Mouse (Mus musculus) forebrain, embryonic 16.5 days (tissue): ENCODE measurements around the gene Htr5b. TPM values are rescaled to one million over a fixed set of nuclear protein-coding genes. Genes with fewer than 3 reads are reported as not detected.

Source experiments
- ATAC-seq: fragments of 200-750 bp; cut with Nextera tagmentation; 2 replicates; pipeline ENCODE4 v1.8.0; 2017; ENCODE audit warnings: mild to moderate bottlenecking, moderate library complexity
- H3K27ac ChIP-seq: fragments of 300-500 bp; sonication (generic); 2 replicates; pipeline ENCODE4 v1.5.1; 2014; ENCODE audit warnings: low read length, control low read depth
- H3K27me3 ChIP-seq: fragments of 300-500 bp; sonication (generic); replicated peaks from 2 replicates; pipeline ENCODE4 v1.6.1; 2014; ENCODE audit warnings: low read length; ENCODE audit not compliant: control insufficient read depth, insufficient read depth
- H3K36me3 ChIP-seq: fragments of 300-500 bp; sonication (generic); 2 replicates; pipeline ENCODE4 v1.6.1; 2014; ENCODE audit not compliant: control insufficient read depth, insufficient read depth
- H3K4me1 ChIP-seq: fragments of 300-500 bp; sonication (generic); replicated peaks from 2 replicates; pipeline ENCODE4 v1.6.1; 2014; ENCODE audit warnings: low read length; ENCODE audit not compliant: control insufficient read depth, insufficient read depth
- H3K4me2 ChIP-seq: fragments of 300-500 bp; sonication (generic); 2 replicates; pipeline ENCODE4 v1.6.1; 2014; ENCODE audit warnings: mild to moderate bottlenecking, low read length, control low read depth
- H3K4me3 ChIP-seq: fragments of 300-500 bp; sonication (generic); replicated peaks from 2 replicates; pipeline ENCODE4 v1.5.1; 2014; ENCODE audit warnings: mild to moderate bottlenecking, low read length, control low read depth
- H3K9ac ChIP-seq: fragments of 300-500 bp; sonication (generic); replicated peaks from 2 replicates; pipeline ENCODE4 v1.6.1; 2014; ENCODE audit warnings: low read depth, low read length, control low read depth
- H3K9me3 ChIP-seq: fragments of 300-500 bp; sonication (generic); 2 replicates; pipeline ENCODE4 v1.6.1; 2016; ENCODE audit warnings: low read length; ENCODE audit not compliant: control insufficient read depth
- WGBS: fragments of 180-500 bp; shearing (Covaris S2); extraction: QIAGEN DNeasy Blood & Tissue Kit; methylation state at CpG from one replicate; pipeline ENCODE4 v1.1.7; 2014; 5-methylcytosine and 5-hydroxymethylcytosine counted together
- polyA plus RNA-seq: library from polyadenylated mRNA; unstranded; fragments of >200 nt; fragmentation: Nextera tagmentation; extraction: Ambion mirVana; gene quantifications from 2 replicates; pipeline ENCODE4 v1.2.1, GENCODE M21; 2015

The Htr5b gene
- polyA plus RNA-seq, 1 experiment from 2014 or later, result 0.60 TPM

DNA sequence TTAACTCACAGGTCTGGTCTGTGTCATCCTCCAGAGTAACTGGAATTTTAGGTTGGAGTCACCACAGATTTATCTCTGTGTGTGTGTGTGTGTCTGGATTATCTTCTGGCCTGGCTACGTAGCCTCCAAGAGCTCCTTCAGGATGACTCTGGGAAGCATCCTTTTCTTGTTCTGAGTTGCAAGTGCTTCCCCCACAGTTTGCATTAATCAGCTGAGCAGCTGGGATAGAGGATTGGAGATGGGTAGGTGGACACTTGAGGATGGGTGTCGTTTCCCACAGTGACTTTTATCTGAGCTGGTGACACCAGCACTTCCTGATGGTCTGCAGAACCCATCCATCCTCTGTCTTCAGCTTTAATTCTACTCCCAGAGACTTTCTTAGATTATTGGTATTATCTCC lies 18.6 kb upstream of the Htr5b start:
- WGBS, result 89% methylated on average over 2 of the region's 2 CpGs
- no peaks in the 10 kb centered on the region for H3K9me3 ChIP-seq
- ATAC-seq, result no peak
- no peak overlapping the region for H3K9ac ChIP-seq
- no peak overlapping the region for H3K27ac ChIP-seq
- no peaks in the 10 kb centered on the region for H3K27me3 ChIP-seq
- no peak overlapping the region for H3K4me3 ChIP-seq
- H3K4me1 ChIP-seq, result no peaks in the 10 kb centered on the region
- peaks cover 7% of the 10 kb centered on the region; the same call in 1 of the 2 replicates for H3K36me3 ChIP-seq
- no peak overlapping the region for H3K4me2 ChIP-seq

GRCm38 (mm10) chr1:121540361-121540760 lies 12.1 kb upstream of the Htr5b start:
- Histone ChIP-seq H3K4me3 (no peak overlapping the region), H3K9ac (no peak overlapping the region), H3K4me2 (no peak overlapping the region), H3K9me3 (no peaks in the 10 kb centered on the region), H3K27me3 (no peaks in the 10 kb centered on the region), H3K27ac (no peak overlapping the region), H3K36me3 (no peaks in the 10 kb centered on the region), H3K4me1 (no peaks in the 10 kb centered on the region)
- ATAC-seq, result no peak
- 70% methylated on average over 8 of the region's 8 CpGs for WGBS

DNA sequence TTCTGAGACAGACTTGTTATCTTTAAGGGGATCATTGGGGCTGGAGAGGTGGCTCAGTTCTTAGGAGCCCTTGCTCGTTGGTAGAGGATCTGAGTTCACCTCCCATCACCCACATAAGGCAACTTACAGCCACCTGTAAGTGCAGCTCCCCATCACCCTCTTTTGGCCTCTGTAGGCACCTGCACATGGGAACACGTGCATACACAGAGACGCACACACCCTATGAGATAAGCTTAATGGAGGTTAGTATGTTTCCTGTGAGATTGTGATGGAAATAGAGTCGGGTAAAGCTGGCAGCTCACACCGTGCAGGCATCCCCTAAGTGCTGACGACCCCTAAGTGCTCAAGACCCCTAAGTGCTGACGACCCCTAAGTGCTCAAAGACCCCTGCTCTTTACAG lies 3.2 kb upstream of the Htr5b start:
- H3K4me1 ChIP-seq, result peaks cover 12% of the 10 kb centered on the region
- H3K9me3 ChIP-seq, result no peaks in the 10 kb centered on the region
- WGBS, result 73% methylated on average over 7 of the region's 7 CpGs
- peaks cover 17% of the 10 kb centered on the region for H3K27me3 ChIP-seq
- no peak for ATAC-seq
- no peak overlapping the region for H3K4me2 ChIP-seq
- no peak overlapping the region for H3K9ac ChIP-seq
- no peak overlapping the region for H3K27ac ChIP-seq
- H3K4me3 ChIP-seq, result no peak overlapping the region
- H3K36me3 ChIP-seq, result no peaks in the 10 kb centered on the region

GRCm38 (mm10) chr1:121529286-121529685 lies 1.0 kb upstream of the Htr5b start:
- no peak for ATAC-seq
- H3K9me3 ChIP-seq, result no peaks in the 10 kb centered on the region
- no peak overlapping the region for H3K4me3 ChIP-seq
- H3K27me3 ChIP-seq, result peaks cover 17% of the 10 kb centered on the region
- no peaks in the 10 kb centered on the region for H3K36me3 ChIP-seq
- H3K4me2 ChIP-seq, result no peak overlapping the region
- H3K4me1 ChIP-seq, result peaks cover 12% of the 10 kb centered on the region
- H3K9ac ChIP-seq, result no peak overlapping the region
- 91% methylated on average over 6 of the region's 6 CpGs for WGBS
- H3K27ac ChIP-seq, result no peak overlapping the region

DNA sequence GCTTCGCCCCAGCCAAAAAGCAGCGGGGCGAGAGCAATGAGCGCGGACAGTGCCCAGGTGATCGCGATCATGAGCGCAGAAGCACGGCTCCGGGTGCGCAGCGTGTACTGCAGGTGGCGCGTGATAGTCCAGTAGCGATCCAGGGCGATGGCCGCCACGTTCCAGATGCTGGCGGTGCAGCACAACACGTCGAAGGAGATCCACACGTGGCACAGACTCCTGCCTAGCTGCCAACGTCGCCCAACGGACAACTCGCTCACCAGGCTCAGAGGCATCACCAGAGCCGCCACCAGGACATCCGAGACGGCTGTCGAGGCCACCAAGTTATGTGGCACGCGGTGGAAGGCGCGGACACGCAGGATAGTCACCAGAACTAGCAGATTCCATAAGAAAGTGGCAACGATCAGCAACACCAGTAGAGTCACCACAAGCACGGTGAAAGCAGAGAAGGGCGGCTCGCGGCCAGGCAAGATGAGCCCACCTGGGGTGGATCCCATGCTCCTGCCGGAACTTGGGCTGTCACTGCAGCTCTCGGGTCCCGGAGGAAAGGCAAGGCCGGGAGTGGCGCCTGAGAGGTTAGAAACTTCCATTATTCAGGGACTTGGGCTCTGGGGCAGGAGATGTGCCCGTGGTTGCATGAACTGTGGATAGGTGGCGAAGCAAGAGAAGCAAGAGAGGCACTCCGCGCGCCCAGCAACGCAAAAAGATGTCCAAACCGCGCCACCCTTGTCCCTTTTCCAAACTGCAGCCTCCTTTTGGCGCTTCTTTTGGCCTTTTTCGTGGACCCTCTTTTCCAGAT lies 466 bp downstream of the Htr5b start:
- peak overlapping the region; percentile 35 for H3K9ac ChIP-seq
- ATAC-seq, result peak; percentile 62
- H3K36me3 ChIP-seq, result no peaks in the 10 kb centered on the region
- H3K4me2 ChIP-seq, result peak overlapping the region; percentile 59
- H3K27me3 ChIP-seq, result peaks cover 17% of the 10 kb centered on the region
- no peaks in the 10 kb centered on the region for H3K9me3 ChIP-seq
- 13% methylated on average over 55 of the region's 55 CpGs for WGBS
- peaks cover 12% of the 10 kb centered on the region for H3K4me1 ChIP-seq
- H3K27ac ChIP-seq, result no peak overlapping the region
- peak overlapping the region; percentile 42 for H3K4me3 ChIP-seq

DNA sequence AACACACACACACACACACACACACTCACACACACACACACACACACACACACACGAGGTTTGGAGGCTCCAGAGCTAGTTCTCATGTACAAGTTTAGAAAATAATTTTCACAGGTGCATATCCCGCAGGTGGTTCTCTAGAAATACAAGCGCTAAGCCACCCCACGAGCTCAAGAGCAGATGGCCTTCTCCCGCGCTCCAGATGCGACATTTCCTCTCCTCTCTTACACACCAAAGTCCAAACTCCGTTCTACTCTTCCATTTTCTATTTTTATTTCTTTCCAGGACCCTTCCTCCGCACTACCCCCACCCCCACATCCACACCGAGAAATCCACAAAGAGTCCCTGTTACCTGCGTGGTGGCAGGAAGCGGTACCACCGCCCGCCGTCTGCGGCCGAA lies 1.2 kb downstream of the Htr5b start:
- no peak for ATAC-seq
- peak overlapping the region; percentile 42 for H3K4me3 ChIP-seq
- H3K27ac ChIP-seq, result no peak overlapping the region
- no peaks in the 10 kb centered on the region for H3K36me3 ChIP-seq
- H3K27me3 ChIP-seq, result peaks cover 17% of the 10 kb centered on the region
- H3K4me1 ChIP-seq, result peaks cover 12% of the 10 kb centered on the region
- no peak overlapping the region for H3K9ac ChIP-seq
- H3K4me2 ChIP-seq, result peak overlapping the region; percentile 59
- WGBS, result 45% methylated on average over 17 of the region's 17 CpGs
- H3K9me3 ChIP-seq, result no peaks in the 10 kb centered on the region

- 77% methylated on average over 1 of the region's 1 CpGs for WGBS
- no peaks in the 10 kb centered on the region for H3K36me3 ChIP-seq
- no peak overlapping the region for H3K27ac ChIP-seq
- H3K4me1 ChIP-seq, result no peaks in the 10 kb centered on the region
- H3K4me3 ChIP-seq, result no peak overlapping the region
- H3K4me2 ChIP-seq, result no peak overlapping the region
- no peaks in the 10 kb centered on the region for H3K9me3 ChIP-seq
- ATAC-seq, result no peak
- H3K27me3 ChIP-seq, result no peaks in the 10 kb centered on the region
- H3K9ac ChIP-seq, result no peak overlapping the region
These were observed 9.7 kb downstream of the Htr5b start for GRCm38 (mm10) chr1:121518609-121519008.

DNA sequence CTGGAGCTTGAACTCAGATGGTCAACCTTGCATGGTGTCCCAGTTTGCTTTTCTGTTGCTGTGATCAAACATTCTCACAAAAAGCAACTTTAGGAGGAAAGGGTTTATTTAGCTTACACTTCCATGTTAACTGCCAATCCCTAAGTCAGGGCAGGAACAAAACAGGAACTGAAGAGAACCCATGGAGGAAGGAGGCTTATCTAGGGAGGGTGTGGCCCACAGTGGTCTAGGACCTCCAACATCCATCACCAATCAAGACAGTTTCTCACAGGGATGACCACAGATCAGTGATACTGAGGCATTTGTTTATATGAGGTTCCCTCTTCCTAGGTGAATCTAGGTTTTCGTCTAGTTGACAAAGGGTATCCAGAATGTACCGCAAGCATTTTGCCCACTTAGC lies 16.3 kb downstream of the Htr5b start:
- no peak for ATAC-seq
- peaks cover 6% of the 10 kb centered on the region for H3K4me1 ChIP-seq
- H3K9ac ChIP-seq, result no peak overlapping the region
- no peak overlapping the region for H3K4me3 ChIP-seq
- H3K27me3 ChIP-seq, result no peaks in the 10 kb centered on the region
- 95% methylated on average over 2 of the region's 2 CpGs for WGBS
- no peaks in the 10 kb centered on the region for H3K9me3 ChIP-seq
- H3K4me2 ChIP-seq, result no peak overlapping the region
- H3K36me3 ChIP-seq, result no peaks in the 10 kb centered on the region; the same call in 1 of the 2 replicates
- no peak overlapping the region for H3K27ac ChIP-seq

GRCm38 (mm10) chr1:121511186-121511585 lies 17.1 kb downstream of the Htr5b start:
- Histone ChIP-seq H3K9me3 (no peaks in the 10 kb centered on the region), H3K36me3 (no peaks in the 10 kb centered on the region; the same call in 1 of the 2 replicates), H3K9ac (no peak overlapping the region), H3K27ac (no peak overlapping the region), H3K4me2 (no peak overlapping the region), H3K4me1 (peaks cover 6% of the 10 kb centered on the region), H3K27me3 (no peaks in the 10 kb centered on the region), H3K4me3 (no peak overlapping the region)
- no peak for ATAC-seq
- 12% methylated on average over 2 of the region's 2 CpGs for WGBS
